Mouse (Mus musculus) olfactory bulb, adult 2 months (tissue): ENCODE data around the gene Serpini1.
A peak's percentile ranks its signal among the peaks of the same experiment; 100 is the strongest.

Experiments used
- CTCF ChIP-seq: fragments of 200-500 bp; IDR thresholded peaks from 2 replicates; pipeline ENCODE4 v1.5.1; 2012; ENCODE audit warnings: low read depth, mild to moderate bottlenecking, low read length, moderate library complexity; ENCODE audit not compliant: insufficient read depth
- POLR2A ChIP-seq: fragments of 200-500 bp; IDR thresholded peaks from 2 replicates; pipeline ENCODE4 v1.6.1; 2012; ENCODE audit warnings: mild to moderate bottlenecking, low read depth, low read length, moderate library complexity; ENCODE audit not compliant: insufficient read depth

DNA sequence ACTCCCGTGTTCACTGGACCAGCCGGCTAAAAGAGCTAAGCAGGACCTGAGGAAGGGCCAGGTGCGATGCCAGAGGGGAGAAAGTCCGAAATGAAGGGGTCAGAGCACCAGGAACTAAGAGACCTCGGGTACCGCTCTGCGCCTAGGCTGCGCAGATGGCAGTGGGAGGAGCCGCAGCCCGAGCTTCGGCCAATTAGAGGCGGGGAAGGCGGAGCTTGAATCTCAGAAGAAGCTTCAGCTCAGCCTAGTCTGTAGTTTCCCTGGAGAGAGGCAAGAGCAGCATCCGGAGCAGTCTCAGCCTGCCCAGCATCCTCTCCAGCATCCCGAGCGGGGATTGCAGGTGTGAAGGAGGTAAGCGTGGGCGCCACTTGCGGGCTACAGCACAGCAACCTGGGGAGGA, at the start of gene Serpini1:
- TF ChIP-seq POLR2A: peak; percentile 89
- TF ChIP-seq CTCF: no peak
